Mouse (Mus musculus): Measurements from ENCODE around the gene Fabp7. TPM values are rescaled to one million over a fixed set of nuclear protein-coding genes. Genes with fewer than 3 reads are reported as not detected.

Gene Fabp7
- polyA plus RNA-seq (2012; rRNA removed; ENCODE audit: low replicate concordance), result 0.19 TPM in 1 of 2 replicates, not detected in the other

DNA sequence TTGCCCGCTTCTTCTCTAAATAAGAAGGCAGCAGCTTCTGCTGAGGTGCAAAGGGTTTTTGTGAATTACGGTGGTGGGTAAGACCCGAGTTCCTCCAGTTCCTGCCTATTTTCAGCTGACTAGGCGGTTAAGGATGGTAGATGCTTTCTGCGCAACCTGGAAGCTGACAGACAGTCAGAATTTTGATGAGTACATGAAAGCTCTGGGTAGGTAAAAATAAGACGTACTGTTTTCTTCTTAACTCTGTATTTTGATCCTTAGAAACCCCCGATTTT is at the start of gene Fabp7:
Gene Fabp7, plus strand, starts transcription at position 6 of the 275 bp plus-strand sequence.

DNA sequence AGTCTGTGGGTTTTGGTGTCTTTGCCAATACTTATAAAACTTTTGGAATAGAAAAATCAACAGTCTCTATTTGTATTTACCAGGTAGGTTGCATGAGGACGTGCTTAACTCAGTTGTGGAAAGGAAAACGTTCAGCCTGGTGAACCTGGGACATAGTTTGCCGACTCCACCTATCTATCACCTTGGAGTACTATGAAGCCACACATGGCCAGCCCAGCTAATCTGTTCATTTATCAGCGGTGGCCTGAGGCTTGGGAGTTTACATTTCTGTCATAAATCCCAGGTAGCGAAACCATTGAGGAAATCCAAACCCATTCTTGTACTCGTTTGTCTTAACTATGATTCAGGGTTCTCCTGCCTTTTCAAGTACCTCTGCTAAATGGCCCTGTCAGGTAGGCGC is 9.3 kb downstream of the Fabp7 start, which contains the start of gene Smpdl3a:
Gene Smpdl3a, plus strand, starts transcription at position 318 of the 400 bp plus-strand sequence.

Other genes starting within 250 kb of the Fabp7 start
- gene Pkib, start 152.9 kb upstream of the Fabp7 start, polyA plus RNA-seq (2012; rRNA removed; ENCODE audit: low replicate concordance), result 1.3 and 2.0 TPM in 2 replicates
- gene Smpdl3a, start 9.5 kb downstream of the Fabp7 start, polyA plus RNA-seq (2012; rRNA removed; ENCODE audit: low replicate concordance), result 123 and 129 TPM in 2 replicates

All from mammary gland, adult 2 months (tissue).